ENCODE assay signal across 8 mouse cellular contexts in the genomic region with DNA sequence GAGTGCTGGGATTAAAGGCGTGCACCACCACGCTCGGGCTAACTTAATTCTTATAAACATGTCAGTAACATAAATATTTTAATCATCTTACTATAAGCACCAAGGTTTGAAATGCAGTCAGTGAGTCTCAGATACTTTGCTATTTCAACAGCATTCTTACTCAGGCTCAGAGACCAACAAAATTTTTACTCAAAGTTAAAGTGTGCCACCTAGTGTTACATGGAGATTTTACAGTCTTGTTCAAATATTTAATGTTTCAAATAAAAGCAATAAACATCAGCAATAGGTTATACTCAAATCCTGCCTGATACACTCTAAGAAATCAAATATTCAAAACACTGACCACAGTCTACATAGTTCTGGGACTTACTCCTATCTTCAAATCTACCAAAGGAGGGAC. TPM values are rescaled to one million over a fixed set of nuclear protein-coding genes. Genes with fewer than 3 reads are reported as not detected.
A peak's percentile ranks its signal among the peaks of the same experiment; 100 is the strongest.
DNase-seq lines count a peak whose midpoint lies in the region; ATAC-seq and TF ChIP-seq lines count a peak whose summit lies in the region.

No protein-coding gene starts in this region.

- TF ChIP-seq CTCF in midbrain, postnatal 0 days (IDR thresholded peaks at IDR 0.05) = peak; percentile 74

- H3K4me2 ChIP-seq in hindbrain, embryonic 16.5 days (ENCODE audit: low read length) = no peak overlapping the region
- no peak overlapping the region for H3K4me2 ChIP-seq in hindbrain, embryonic 13.5 days
- no peak overlapping the region for H3K4me2 ChIP-seq in midbrain, postnatal 0 days (ENCODE audit: low read depth, low read length, poor library complexity, severe bottlenecking)

- H3K4me3 ChIP-seq in hindbrain, embryonic 16.5 days (ENCODE audit: low read length) = no peak overlapping the region
- no peak overlapping the region for H3K4me3 ChIP-seq in hindbrain, embryonic 13.5 days
- H3K4me3 ChIP-seq in midbrain, postnatal 0 days (ENCODE audit: low read depth, low read length) = no peak overlapping the region
- no peak overlapping the region for H3K4me3 ChIP-seq in midbrain, embryonic 10.5 days

- ATAC-seq in hindbrain, embryonic 16.5 days = 0 out of 2 replicates have a peak, but pooled peaks have one; percentile 27
- no peak for ATAC-seq in hindbrain, embryonic 13.5 days (ENCODE audit: low FRiP score)
- ATAC-seq in midbrain, postnatal 0 days (ENCODE audit: low FRiP score) = no peak

- H3K36me3 ChIP-seq in hindbrain, embryonic 16.5 days (ENCODE audit: control insufficient read depth, insufficient read depth, low read length) = no peaks in the 10 kb centered on the region
- H3K36me3 ChIP-seq in hindbrain, embryonic 13.5 days = peaks cover 2% of the 10 kb centered on the region
- H3K36me3 ChIP-seq in midbrain, postnatal 0 days (ENCODE audit: insufficient read depth, low read length) = 0 out of 2 replicates have a peak, but pooled peaks cover 3% of the 10 kb centered on the region
- no peaks in the 10 kb centered on the region for H3K36me3 ChIP-seq in midbrain, embryonic 10.5 days

- no peaks in the 10 kb centered on the region for H3K9me3 ChIP-seq in hindbrain, embryonic 16.5 days (ENCODE audit: control insufficient read depth, low read length)
- H3K9me3 ChIP-seq in hindbrain, embryonic 13.5 days = no peaks in the 10 kb centered on the region
- no peaks in the 10 kb centered on the region for H3K9me3 ChIP-seq in midbrain, postnatal 0 days (ENCODE audit: low read length)
- H3K9me3 ChIP-seq in midbrain, embryonic 10.5 days (replicated peaks) = no peaks in the 10 kb centered on the region

- H3K27ac ChIP-seq in hindbrain, embryonic 16.5 days (ENCODE audit: low read depth, low read length) = no peak overlapping the region
- H3K27ac ChIP-seq in hindbrain, embryonic 13.5 days = no peak overlapping the region
- no peak overlapping the region for H3K27ac ChIP-seq in midbrain, postnatal 0 days (ENCODE audit: low read depth, low read length)
- H3K27ac ChIP-seq in midbrain, embryonic 10.5 days (replicated peaks) = no peak overlapping the region

- H3K4me1 ChIP-seq in hindbrain, embryonic 16.5 days (ENCODE audit: control insufficient read depth, insufficient read depth, low read depth, low read length) = no peaks in the 10 kb centered on the region
- no peaks in the 10 kb centered on the region for H3K4me1 ChIP-seq in hindbrain, embryonic 13.5 days (replicated peaks)
- H3K4me1 ChIP-seq in midbrain, postnatal 0 days (ENCODE audit: insufficient read depth, low read length) = no peaks in the 10 kb centered on the region
- H3K4me1 ChIP-seq in midbrain, embryonic 10.5 days = no peaks in the 10 kb centered on the region

- 66% methylated on average over 3 of the region's 3 CpGs for WGBS in hindbrain, embryonic 16.5 days
- 75% methylated on average over 3 of the region's 3 CpGs for WGBS in hindbrain, embryonic 13.5 days
- 73% methylated on average over 3 of the region's 3 CpGs for WGBS in midbrain, postnatal 0 days
- WGBS in midbrain, embryonic 10.5 days = 62% methylated on average over 3 of the region's 3 CpGs

- peak; percentile 71 for DNase-seq in midbrain, postnatal 0 days (ENCODE audit: low spot score)
- no peak for DNase-seq in midbrain, embryonic 10.5 days (ENCODE audit: low spot score)
- peak; percentile 45 for DNase-seq in c-Kit-positive CD71-positive TER-119-negative erythroid progenitor cells, embryonic 14.5 days (ENCODE audit: low read depth)
- peak; percentile 36 for DNase-seq in retina, postnatal 7 days (ENCODE audit: low read depth, low spot score)
- no peak for DNase-seq in neural tube, embryonic 10.5 days (ENCODE audit: extremely low spot score, low spot score)
- DNase-seq in layer of hippocampus, postnatal 25 days (ENCODE audit: extremely low spot score in 1 of 2, low spot score in 1 of 2) = no peak

- H3K9ac ChIP-seq in hindbrain, embryonic 16.5 days (ENCODE audit: low read depth, low read length) = no peak overlapping the region
- H3K9ac ChIP-seq in hindbrain, embryonic 13.5 days = no peak overlapping the region
- H3K9ac ChIP-seq in midbrain, postnatal 0 days (replicated peaks; ENCODE audit: low read length, poor library complexity, severe bottlenecking) = no peak overlapping the region

- H3K27me3 ChIP-seq in hindbrain, embryonic 16.5 days (replicated peaks; ENCODE audit: control insufficient read depth, insufficient read depth, low read length) = no peaks in the 10 kb centered on the region
- no peaks in the 10 kb centered on the region for H3K27me3 ChIP-seq in hindbrain, embryonic 13.5 days
- no peaks in the 10 kb centered on the region for H3K27me3 ChIP-seq in midbrain, postnatal 0 days (ENCODE audit: insufficient read depth, low read length)
- H3K27me3 ChIP-seq in midbrain, embryonic 10.5 days (ENCODE audit: low read depth, poor library complexity, severe bottlenecking) = no peaks in the 10 kb centered on the region

RNA-seq across cellular contexts. Expression of a gene that starts 19.3 kb away (rescaled TPM):
- polyA plus RNA-seq in hindbrain, embryonic 16.5 days (2015; fragmentation: Nextera tagmentation; extraction: Ambion mirVana) = 33.5 and 34.0 TPM in 2 replicates
- 42.1 and 43.3 TPM in 2 replicates for polyA plus RNA-seq in hindbrain, embryonic 13.5 days (2015; fragmentation: Nextera tagmentation; extraction: Ambion mirVana)
- 40.5 and 45.4 TPM in 2 replicates for total RNA-seq in midbrain, postnatal 0 days (2014; rRNA removed)
- polyA plus RNA-seq in midbrain, postnatal 0 days (2015; fragmentation: Nextera tagmentation; extraction: Ambion mirVana) = 33.6 and 36.8 TPM in 2 replicates
- 6.3 and 9.2 TPM in 2 replicates for polyA plus RNA-seq in midbrain, embryonic 10.5 days (2016; fragmentation: Nextera tagmentation; extraction: Ambion mirVana)
- total RNA-seq in layer of hippocampus, postnatal 25 days (2021) = 10 to 100 TPM; 26.1 to 30.7 TPM

Comparison
In these comparisons a context has a peak if more than half of its experiments do, and no peak if none do; other contexts are left out.
1. DNase-seq: peak in midbrain, postnatal 0 days (single experiment), c-Kit-positive CD71-positive TER-119-negative erythroid progenitor cells, embryonic 14.5 days (single experiment) and retina, postnatal 7 days (single experiment); none in midbrain, embryonic 10.5 days (single experiment), neural tube, embryonic 10.5 days (single experiment) and layer of hippocampus, postnatal 25 days (0 of 2).